Mouse (Mus musculus) testis, adult 2 months (tissue): ENCODE measurements around the gene Mymk. TPM values are rescaled to one million over a fixed set of nuclear protein-coding genes. Genes with fewer than 3 reads are reported as not detected.

Source experiments
- H3K27ac ChIP-seq: fragments of 200-500 bp; 2 replicates; pipeline ENCODE4 v1.5.1; 2012; ENCODE audit warnings: low read depth, low read length; ENCODE audit not compliant: control insufficient read depth, insufficient read depth
- H3K27me3 ChIP-seq: fragments of 200-500 bp; 2 replicates; pipeline ENCODE4 v1.6.1; 2012; ENCODE audit warnings: mild to moderate bottlenecking, low read length, moderate library complexity; ENCODE audit not compliant: control insufficient read depth, insufficient read depth
- H3K36me3 ChIP-seq: fragments of 200-500 bp; 2 replicates; pipeline ENCODE4 v1.6.1; 2012; ENCODE audit warnings: mild to moderate bottlenecking, low read length; ENCODE audit not compliant: control insufficient read depth, insufficient read depth
- H3K4me1 ChIP-seq: fragments of 200-500 bp; 2 replicates; pipeline ENCODE4 v1.6.1; 2012; ENCODE audit warnings: low read length; ENCODE audit not compliant: control insufficient read depth, insufficient read depth
- H3K4me3 ChIP-seq: fragments of 200-500 bp; 2 replicates; pipeline ENCODE4 v1.5.1; 2012; ENCODE audit warnings: low read depth, mild to moderate bottlenecking, low read length, moderate library complexity, mixed read lengths; ENCODE audit not compliant: control insufficient read depth
- CTCF ChIP-seq: fragments of 200-500 bp; IDR thresholded peaks from 2 replicates; pipeline ENCODE4 v1.5.1; 2012; ENCODE audit warnings: low read depth, mild to moderate bottlenecking, inconsistent platforms, low read length, moderate library complexity; ENCODE audit not compliant: control insufficient read depth, insufficient read depth, insufficient replicate concordance
- POLR2A ChIP-seq: fragments of 200-500 bp; IDR thresholded peaks from 2 replicates; pipeline ENCODE4 v1.6.1; 2012; ENCODE audit warnings: low read depth, mild to moderate bottlenecking, inconsistent platforms, low read length, moderate library complexity; ENCODE audit not compliant: control insufficient read depth
- polyA plus RNA-seq: library from polyadenylated mRNA; depleted of rRNA; stranded (reverse); fragments of >200 nt; gene quantifications from 2 replicates; pipeline ENCODE4 v1.2.3, GENCODE M21; 2012

Gene Mymk
- polyA plus RNA-seq, 1 experiment: not detected

DNA sequence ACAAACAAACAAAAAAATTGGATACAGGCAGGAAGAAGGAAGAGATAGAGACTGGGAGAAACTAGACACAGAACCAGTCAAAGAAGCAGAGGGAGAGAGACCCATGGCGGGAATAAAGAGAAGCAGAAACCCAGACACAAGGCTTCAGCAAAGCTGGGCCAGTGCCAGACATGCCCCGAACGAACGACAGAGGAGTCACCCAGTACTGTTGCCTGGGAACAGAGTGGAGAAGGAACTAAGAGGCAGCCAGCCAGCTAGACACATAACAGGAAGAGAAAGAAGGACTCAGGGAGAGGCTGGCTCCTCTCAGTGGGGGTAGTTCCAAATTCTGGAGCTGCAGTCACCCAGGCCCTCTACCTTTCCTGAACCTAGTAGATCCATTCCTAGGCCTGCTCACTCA, 842 bp downstream of the Mymk start:
- TF ChIP-seq CTCF: no peak
- no peak for TF ChIP-seq POLR2A
- Histone ChIP-seq H3K36me3 (no peaks in the 10 kb centered on the region), H3K4me3 (no peak overlapping the region), H3K4me1 (peaks cover 13% of the 10 kb centered on the region), H3K27me3 (no peaks in the 10 kb centered on the region), H3K27ac (no peak overlapping the region)

DNA sequence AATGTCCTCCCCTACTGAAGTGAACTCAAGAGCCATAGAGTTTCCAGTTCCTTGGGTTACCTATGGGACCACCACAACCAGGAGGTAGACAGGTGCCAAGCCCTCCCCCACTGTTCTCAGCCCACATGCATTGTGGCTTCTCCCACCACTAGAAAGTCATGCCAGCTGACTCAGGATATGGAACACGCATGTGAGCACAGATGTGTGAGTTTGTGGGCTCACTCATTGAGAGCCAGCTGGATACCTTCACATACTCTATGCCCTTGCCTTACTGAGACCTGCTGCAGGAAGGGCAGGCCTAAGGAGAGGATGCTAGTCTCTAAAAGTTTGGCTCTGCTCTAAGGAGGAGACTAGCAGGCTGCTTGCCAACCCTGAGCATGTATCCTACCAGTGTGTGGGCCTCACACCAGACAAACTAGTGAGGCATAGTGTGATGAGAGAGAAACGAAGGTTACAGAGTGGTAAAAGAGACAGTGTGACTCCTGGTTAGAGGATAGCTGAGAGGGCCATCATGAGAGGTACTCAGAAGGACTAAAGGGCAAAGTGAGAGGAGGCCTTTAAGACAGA, 1.6 kb downstream of the Mymk start:
- peaks cover 13% of the 10 kb centered on the region for H3K4me1 ChIP-seq
- no peaks in the 10 kb centered on the region for H3K36me3 ChIP-seq
- H3K27me3 ChIP-seq: no peaks in the 10 kb centered on the region
- no peak overlapping the region for H3K27ac ChIP-seq
- H3K4me3 ChIP-seq: no peak overlapping the region
- no peak for TF ChIP-seq POLR2A
- TF ChIP-seq CTCF: no peak

DNA sequence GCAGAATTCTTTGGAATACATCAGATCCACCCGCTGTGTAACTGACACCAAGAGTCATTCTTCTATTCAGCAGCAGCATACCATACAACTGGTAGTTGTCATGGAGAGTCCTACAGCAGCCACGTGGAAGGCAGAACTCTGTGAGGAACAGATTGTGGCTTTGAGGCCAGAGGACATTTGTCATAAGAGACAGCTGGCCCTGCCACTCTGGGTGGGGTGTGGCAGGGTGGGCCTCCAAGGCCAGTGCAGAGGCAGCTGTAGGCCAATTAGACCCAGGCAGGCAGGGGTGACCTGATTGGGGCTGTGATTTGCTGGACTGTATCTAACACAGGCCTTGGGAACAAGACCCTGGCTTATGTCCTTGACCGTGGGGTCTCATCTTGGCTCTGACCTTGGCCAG, 2.3 kb downstream of the Mymk start:
- H3K27ac ChIP-seq: no peak overlapping the region
- H3K4me3 ChIP-seq: no peak overlapping the region
- H3K4me1 ChIP-seq: peaks cover 13% of the 10 kb centered on the region
- no peak for TF ChIP-seq POLR2A
- TF ChIP-seq CTCF: no peak
- H3K27me3 ChIP-seq: no peaks in the 10 kb centered on the region
- no peaks in the 10 kb centered on the region for H3K36me3 ChIP-seq

DNA sequence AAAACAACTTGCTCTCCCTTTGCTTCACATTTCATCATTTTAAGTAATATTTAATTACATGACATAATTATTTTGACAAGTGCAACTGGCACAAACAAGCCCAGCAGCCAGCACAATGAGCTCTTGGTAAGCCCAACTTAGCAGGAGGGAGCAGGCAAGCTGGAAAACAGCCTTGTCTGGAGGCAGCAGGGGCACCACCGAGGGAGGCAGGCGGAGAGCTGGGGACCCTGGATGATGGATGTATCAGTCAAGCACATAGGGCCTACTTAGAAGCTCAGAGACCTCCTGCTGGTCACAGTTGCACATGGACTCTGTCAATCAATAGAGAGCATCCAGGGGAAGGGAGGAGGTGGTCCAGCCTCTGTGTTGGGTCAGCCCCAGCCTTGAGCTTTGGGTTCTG, 4.0 kb downstream of the Mymk start:
- H3K27ac ChIP-seq: no peak overlapping the region
- no peak overlapping the region for H3K4me3 ChIP-seq
- H3K4me1 ChIP-seq: peaks cover 11% of the 10 kb centered on the region
- no peaks in the 10 kb centered on the region for H3K27me3 ChIP-seq
- TF ChIP-seq POLR2A (no peak), CTCF (no peak)
- no peaks in the 10 kb centered on the region for H3K36me3 ChIP-seq

DNA sequence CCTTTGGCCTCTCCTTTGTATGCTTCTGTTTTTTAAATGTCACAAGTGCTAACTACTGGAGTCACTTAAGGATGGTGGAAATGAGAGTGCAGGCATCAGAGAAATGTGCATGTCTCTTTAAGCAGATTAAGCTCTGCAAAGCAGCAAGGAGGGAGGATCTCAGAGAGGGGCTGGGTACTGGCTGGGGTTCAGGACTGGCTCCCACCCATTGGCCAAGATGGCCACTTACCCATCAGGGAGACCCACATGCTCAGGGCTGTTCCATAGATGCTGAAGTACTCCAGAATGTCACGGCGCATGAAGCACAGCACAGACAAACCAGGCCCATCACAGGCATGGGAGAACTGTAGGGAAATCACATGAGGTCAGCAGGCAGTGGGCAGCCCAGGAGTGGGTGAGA, 4.9 kb downstream of the Mymk start:
- no peak for TF ChIP-seq POLR2A
- TF ChIP-seq CTCF: no peak
- no peak overlapping the region for H3K27ac ChIP-seq
- H3K4me1 ChIP-seq: peaks cover 9% of the 10 kb centered on the region; the same call in 1 of the 2 replicates
- H3K36me3 ChIP-seq: no peaks in the 10 kb centered on the region
- no peak overlapping the region for H3K4me3 ChIP-seq
- no peaks in the 10 kb centered on the region for H3K27me3 ChIP-seq

DNA sequence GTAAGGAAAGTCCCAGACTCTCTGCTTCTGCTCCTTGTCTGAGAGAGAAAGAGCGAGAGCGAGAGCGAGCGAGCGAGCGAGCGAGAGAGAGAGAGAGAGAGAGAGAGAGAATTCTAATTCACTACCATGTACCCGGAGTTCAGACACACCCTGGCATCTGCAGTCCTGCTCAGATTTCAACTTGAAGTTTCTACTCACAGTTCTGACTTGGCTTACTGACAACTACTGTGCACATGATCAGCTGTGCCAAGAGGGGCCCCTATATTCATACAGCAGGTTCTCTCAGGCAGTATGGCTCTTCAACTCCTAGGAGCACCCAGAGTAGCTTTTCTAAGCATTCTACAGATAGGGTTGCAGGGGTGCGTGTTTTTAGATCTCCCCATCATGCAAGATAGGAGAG, 12.8 kb downstream of the Mymk start:
- Histone ChIP-seq H3K27ac (no peak overlapping the region), H3K36me3 (no peaks in the 10 kb centered on the region), H3K27me3 (no peaks in the 10 kb centered on the region), H3K4me3 (no peak overlapping the region), H3K4me1 (no peaks in the 10 kb centered on the region)
- no peak for TF ChIP-seq CTCF
- TF ChIP-seq POLR2A: no peak

DNA sequence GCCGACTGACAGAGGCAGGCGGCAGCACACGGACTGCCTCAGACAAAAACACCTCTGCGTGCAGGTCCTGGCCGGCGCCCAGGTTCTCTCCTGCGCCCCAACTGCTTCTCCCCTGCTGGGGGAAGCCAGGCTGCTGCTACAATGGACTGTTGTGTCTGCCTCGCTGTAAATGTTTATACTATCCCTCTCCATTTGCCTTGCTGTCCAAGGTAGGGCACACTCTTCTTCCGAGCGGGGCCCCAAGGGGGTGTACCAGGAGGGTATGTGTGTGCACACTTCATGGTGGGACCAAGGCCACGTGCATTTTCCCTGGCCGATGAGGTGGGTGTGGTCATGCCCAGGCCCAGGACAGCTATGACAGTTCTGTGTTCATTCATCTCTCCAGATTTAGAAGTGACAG, 13.2 kb downstream of the Mymk start:
- Histone ChIP-seq H3K36me3 (no peaks in the 10 kb centered on the region), H3K27ac (no peak overlapping the region), H3K4me3 (no peak overlapping the region), H3K4me1 (no peaks in the 10 kb centered on the region), H3K27me3 (no peaks in the 10 kb centered on the region)
- TF ChIP-seq CTCF (no peak), POLR2A (no peak)

DNA sequence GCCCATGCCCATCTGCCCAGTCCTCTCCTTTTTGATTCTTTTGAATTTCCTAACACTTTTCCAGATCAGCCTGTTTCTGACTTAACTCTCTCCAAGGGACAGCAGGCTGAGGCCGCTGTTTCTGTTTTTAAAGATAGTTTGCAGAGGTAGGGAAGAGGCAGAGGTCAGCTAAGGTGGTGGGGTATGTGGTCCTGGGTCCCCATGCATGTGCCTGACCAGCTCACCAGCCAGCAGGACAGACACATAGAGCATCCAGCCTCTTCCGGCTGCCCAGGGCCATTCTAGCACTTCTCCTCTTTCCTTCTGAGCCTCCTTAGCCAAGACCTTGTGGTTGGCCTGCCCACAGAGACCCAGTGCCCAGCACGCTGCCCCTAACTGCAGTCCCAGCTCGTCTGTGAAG, 13.7 kb downstream of the Mymk start:
- no peak for TF ChIP-seq CTCF
- TF ChIP-seq POLR2A: no peak
- H3K36me3 ChIP-seq: no peaks in the 10 kb centered on the region
- H3K27ac ChIP-seq: no peak overlapping the region

More for the DNA sequence above, 13.7 kb downstream of the Mymk start:
- Histone ChIP-seq H3K4me3 (no peak overlapping the region), H3K27me3 (no peaks in the 10 kb centered on the region), H3K4me1 (no peaks in the 10 kb centered on the region)
